Mouse (Mus musculus) lung, postnatal 0 days (tissue): Measurements from ENCODE around the gene Gm10840. TPM values are rescaled to one million over a fixed set of nuclear protein-coding genes. Genes with fewer than 3 reads are reported as not detected.

Experiments used
- ATAC-seq: fragments of 200-750 bp; cut with Nextera tagmentation; 2 replicates; pipeline ENCODE4 v1.8.0; 2017; ENCODE audit warnings: moderate library complexity
- DNase-seq: peaks from one replicate; pipeline ENCODE4 v3.0.0-alpha.2; 2016; ENCODE audit warnings: low spot score
- H3K27ac ChIP-seq: fragments of 300-500 bp; sonication (generic); 2 replicates; pipeline ENCODE4 v1.5.1; 2014; ENCODE audit warnings: antibody characterized with exemption, mild to moderate bottlenecking, low read length, mixed read lengths
- H3K27me3 ChIP-seq: fragments of 300-500 bp; sonication (generic); replicated peaks from 2 replicates; pipeline ENCODE4 v1.6.1; 2014; ENCODE audit warnings: low read length, mixed read lengths; ENCODE audit not compliant: insufficient read depth
- H3K36me3 ChIP-seq: fragments of 300-500 bp; sonication (generic); 2 replicates; pipeline ENCODE4 v1.6.1; 2014; ENCODE audit warnings: low read length, mixed read lengths; ENCODE audit not compliant: insufficient read depth
- H3K4me1 ChIP-seq: fragments of 300-500 bp; sonication (generic); 2 replicates; pipeline ENCODE4 v1.6.1; 2014; ENCODE audit warnings: antibody characterized with exemption, low read depth, low read length, mixed read lengths; ENCODE audit not compliant: insufficient read depth
- H3K4me2 ChIP-seq: fragments of 300-500 bp; sonication (generic); replicated peaks from 2 replicates; pipeline ENCODE4 v1.6.1; 2014; ENCODE audit warnings: low read depth, mild to moderate bottlenecking, low read length, moderate library complexity, mixed read lengths
- H3K4me3 ChIP-seq: fragments of 300-500 bp; sonication (generic); 2 replicates; pipeline ENCODE4 v1.5.1; 2014; ENCODE audit warnings: low read depth, low read length
- H3K9ac ChIP-seq: fragments of 300-500 bp; sonication (generic); replicated peaks from 2 replicates; pipeline ENCODE4 v1.6.1; 2014; ENCODE audit warnings: low read depth, mild to moderate bottlenecking
- H3K9me3 ChIP-seq: fragments of 300-500 bp; sonication (generic); 2 replicates; pipeline ENCODE4 v1.6.1; 2016; ENCODE audit warnings: low read length, mixed read lengths
- CTCF ChIP-seq: IDR thresholded peaks from 2 replicates; pipeline ENCODE4 v1.5.1; 2016; ENCODE audit warnings: antibody characterized with exemption, mild to moderate bottlenecking
- EP300 ChIP-seq: IDR thresholded peaks from 2 replicates; pipeline ENCODE4 v1.6.1; 2016; ENCODE audit warnings: antibody characterized with exemption, mild to moderate bottlenecking, control low read depth
- WGBS: fragments of 180-500 bp; shearing (Covaris S2); extraction: QIAGEN DNeasy Blood & Tissue Kit; methylation state at CpG from one replicate; pipeline ENCODE4 v1.1.7; 2014; 5-methylcytosine and 5-hydroxymethylcytosine counted together
- polyA plus RNA-seq: library from polyadenylated mRNA; unstranded; fragments of >200 nt; fragmentation: Nextera tagmentation; extraction: Ambion mirVana; gene quantifications from 2 replicates; pipeline ENCODE4 v1.2.1, GENCODE M21; 2015

Gm10840 gene
- polyA plus RNA-seq, 1 experiment from 2014 or later, result not detected

- Histone ChIP-seq H3K27ac (no peak overlapping the region), H3K4me3 (no peak overlapping the region), H3K4me2 (no peak overlapping the region), H3K9ac (no peak overlapping the region), H3K9me3 (no peaks in the 10 kb centered on the region), H3K4me1 (no peaks in the 10 kb centered on the region), H3K36me3 (peaks cover 5% of the 10 kb centered on the region; the same call in 1 of the 2 replicates), H3K27me3 (no peaks in the 10 kb centered on the region)
- 70% methylated on average over 7 of the region's 7 CpGs for WGBS
- peak; percentile 82 for DNase-seq
- peak; percentile 74 for ATAC-seq
- TF ChIP-seq CTCF, result peak; percentile 77
- TF ChIP-seq EP300, result no peak
These were observed 10.2 kb downstream of the Gm10840 start for GRCm38 (mm10) chr11:106170807-106171206.

DNA sequence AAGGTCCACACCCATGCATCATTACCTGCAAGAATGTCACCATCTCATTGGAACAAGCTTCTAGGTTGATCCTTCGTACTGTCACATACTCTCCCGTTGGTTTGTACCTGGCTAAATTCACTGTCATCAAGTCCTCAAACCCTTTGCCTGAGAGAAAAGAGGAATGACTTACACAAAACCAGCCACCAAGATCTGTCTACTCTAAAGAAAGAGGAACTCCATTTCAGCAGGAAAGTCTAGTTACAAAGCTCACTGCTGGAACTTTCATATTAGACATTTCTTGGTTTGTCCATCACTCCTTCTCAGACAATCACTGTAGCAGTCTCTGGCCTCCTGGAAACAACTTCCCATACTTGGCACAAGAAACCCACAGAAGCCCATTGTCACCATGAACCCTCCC lies 12.6 kb downstream of the Gm10840 start:
- H3K36me3 ChIP-seq, result peaks cover 2% of the 10 kb centered on the region; the same call in 1 of the 2 replicates
- DNase-seq (no peak), ATAC-seq (no peak)
- no peak overlapping the region for H3K4me3 ChIP-seq
- no peaks in the 10 kb centered on the region for H3K9me3 ChIP-seq
- 92% methylated on average over 2 of the region's 2 CpGs for WGBS
- TF ChIP-seq EP300, result no peak
- TF ChIP-seq CTCF, result no peak
- H3K27me3 ChIP-seq, result no peaks in the 10 kb centered on the region
- H3K4me1 ChIP-seq, result no peaks in the 10 kb centered on the region
- H3K4me2 ChIP-seq, result no peak overlapping the region
- H3K27ac ChIP-seq, result no peak overlapping the region
- H3K9ac ChIP-seq, result no peak overlapping the region

GRCm38 (mm10) chr11:106174372-106174771 lies 13.7 kb downstream of the Gm10840 start:
- WGBS, result 71% methylated on average over 5 of the region's 5 CpGs
- H3K36me3 ChIP-seq, result no peaks in the 10 kb centered on the region
- H3K27me3 ChIP-seq, result no peaks in the 10 kb centered on the region
- H3K9me3 ChIP-seq, result no peaks in the 10 kb centered on the region
- no peak overlapping the region for H3K27ac ChIP-seq
- DNase-seq (no peak), ATAC-seq (no peak)
- H3K4me3 ChIP-seq, result no peak overlapping the region
- no peak overlapping the region for H3K9ac ChIP-seq
- no peak overlapping the region for H3K4me2 ChIP-seq
- TF ChIP-seq EP300, result no peak
- TF ChIP-seq CTCF, result no peak
- H3K4me1 ChIP-seq, result no peaks in the 10 kb centered on the region

DNA sequence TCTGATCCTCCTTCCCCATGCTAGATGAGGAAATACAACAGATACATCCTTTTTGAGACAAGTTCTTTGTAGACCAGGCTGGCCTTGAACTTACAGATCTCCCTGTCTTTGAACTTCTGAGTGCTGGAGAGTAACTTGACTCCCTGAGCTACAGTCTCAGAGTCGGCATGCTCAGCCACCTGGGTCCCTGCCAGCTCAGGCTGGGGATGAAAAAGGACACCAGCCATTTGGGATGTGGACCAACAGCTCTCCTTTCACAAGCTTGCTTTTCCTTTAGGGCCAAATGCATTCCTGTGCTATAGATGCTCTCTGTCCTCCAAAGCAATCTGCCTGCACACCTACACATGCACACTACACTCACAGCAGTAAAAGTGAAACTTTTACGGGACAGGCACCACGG lies 14.4 kb downstream of the Gm10840 start:
- TF ChIP-seq EP300, result no peak
- TF ChIP-seq CTCF, result no peak
- Histone ChIP-seq H3K27me3 (no peaks in the 10 kb centered on the region), H3K4me2 (no peak overlapping the region), H3K36me3 (no peaks in the 10 kb centered on the region), H3K4me1 (no peaks in the 10 kb centered on the region), H3K9me3 (no peaks in the 10 kb centered on the region), H3K4me3 (no peak overlapping the region), H3K27ac (no peak overlapping the region), H3K9ac (no peak overlapping the region)
- DNase-seq, result no peak
- no peak for ATAC-seq
- WGBS, result 64% methylated on average over 3 of the region's 3 CpGs

DNA sequence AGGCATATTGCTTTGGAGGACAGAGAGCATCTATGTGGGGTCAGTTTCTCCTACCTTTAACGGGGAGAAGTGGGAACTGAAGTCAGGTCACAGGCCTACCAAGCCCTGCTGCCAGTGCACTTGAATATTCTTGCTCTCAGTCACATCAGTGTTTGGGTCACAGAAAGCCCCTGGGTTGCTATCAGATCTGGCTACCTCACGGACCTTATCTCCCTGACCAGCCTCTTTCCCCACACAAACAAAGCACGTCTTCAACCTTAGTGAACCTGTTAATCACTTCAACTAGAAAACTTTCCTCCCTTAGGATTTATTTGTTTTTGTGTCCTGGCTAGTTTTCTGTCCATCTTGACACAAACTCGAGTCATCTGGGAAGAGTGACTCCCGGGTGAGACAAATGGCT lies 15.7 kb downstream of the Gm10840 start:
- DNase-seq (no peak), ATAC-seq (no peak)
- H3K4me3 ChIP-seq, result no peak overlapping the region
- no peaks in the 10 kb centered on the region for H3K27me3 ChIP-seq
- no peaks in the 10 kb centered on the region for H3K36me3 ChIP-seq
- TF ChIP-seq EP300 (no peak), CTCF (no peak)
- H3K9me3 ChIP-seq, result no peaks in the 10 kb centered on the region
- no peak overlapping the region for H3K4me2 ChIP-seq
- no peak overlapping the region for H3K27ac ChIP-seq
- WGBS, result 54% methylated on average over 5 of the region's 5 CpGs
- no peak overlapping the region for H3K9ac ChIP-seq
- no peaks in the 10 kb centered on the region for H3K4me1 ChIP-seq

GRCm38 (mm10) chr11:106178036-106178782 lies 17.6 kb downstream of the Gm10840 start:
- H3K4me3 ChIP-seq, result no peak overlapping the region
- TF ChIP-seq CTCF (no peak), EP300 (no peak)
- no peak overlapping the region for H3K4me2 ChIP-seq
- no peaks in the 10 kb centered on the region for H3K27me3 ChIP-seq
- no peaks in the 10 kb centered on the region for H3K9me3 ChIP-seq
- no peak overlapping the region for H3K27ac ChIP-seq
- 56% methylated on average over 5 of the region's 5 CpGs for WGBS
- no peaks in the 10 kb centered on the region for H3K36me3 ChIP-seq
- ATAC-seq (no peak), DNase-seq (peak; percentile 4)
- no peak overlapping the region for H3K9ac ChIP-seq
- no peaks in the 10 kb centered on the region for H3K4me1 ChIP-seq
